Mouse (Mus musculus) G1E (cell line): ENCODE results near the gene Flt1. TPM values are rescaled to one million over a fixed set of nuclear protein-coding genes. Genes with fewer than 3 reads are reported as not detected.

Experiments
- ATAC-seq: 2 replicates; pipeline ENCODE4 v1.8.0; 2016; ENCODE audit warnings: mild to moderate bottlenecking; ENCODE audit not compliant: insufficient number of reproducible peaks, poor library complexity, low FRiP score, severe bottlenecking; ENCODE audit errors: extremely low read depth
- DNase-seq: peaks from one replicate; pipeline ENCODE4 v3.0.0; 2012; ENCODE audit warnings: low spot score
- H3K27me3 ChIP-seq: 2 replicates; pipeline ENCODE4 v1.6.1; 2012; ENCODE audit warnings: mild to moderate bottlenecking, low read length, inconsistent platforms; ENCODE audit not compliant: insufficient read depth
- H3K36me3 ChIP-seq: replicated peaks from 2 replicates; pipeline ENCODE3; 2012; ENCODE audit warnings: mild to moderate bottlenecking, inconsistent platforms
- H3K4me1 ChIP-seq: 2 replicates; pipeline ENCODE4 v1.6.1; 2012; ENCODE audit warnings: low read depth, low read length, inconsistent platforms, mixed read lengths; ENCODE audit not compliant: insufficient read depth
- H3K4me3 ChIP-seq: 2 replicates; pipeline ENCODE4 v1.5.1; 2012; ENCODE audit warnings: low read depth, mild to moderate bottlenecking, inconsistent platforms, low read length, moderate library complexity, mixed read lengths
- H3K9me3 ChIP-seq: replicated peaks from 2 replicates; pipeline ENCODE4 v1.6.1; 2012; ENCODE audit warnings: inconsistent platforms
- CTCF ChIP-seq: IDR thresholded peaks from 2 replicates; pipeline ENCODE4 v1.5.1; 2012; ENCODE audit warnings: low read depth, low read length, inconsistent platforms, mixed read lengths
- GATA1 ChIP-seq: IDR thresholded peaks from 2 replicates; pipeline ENCODE4 v1.6.1; 2012; ENCODE audit warnings: borderline replicate concordance, low read length, inconsistent platforms, mixed read lengths
- GATA2 ChIP-seq: IDR thresholded peaks from 2 replicates; pipeline ENCODE4 v1.6.1; 2012; ENCODE audit warnings: low read depth, low read length, inconsistent platforms, borderline replicate concordance
- POLR2AphosphoS5 ChIP-seq: IDR thresholded peaks from 2 replicates; pipeline ENCODE4 v1.6.1; 2012; ENCODE audit warnings: low read depth, low read length, inconsistent platforms; ENCODE audit not compliant: insufficient replicate concordance
- TAL1 ChIP-seq: conservative IDR thresholded peaks from 2 replicates; pipeline ENCODE4 v1.6.1; 2012; ENCODE audit warnings: low read depth, low read length, inconsistent platforms, mixed read lengths
- polyA plus RNA-seq: library from polyadenylated mRNA; stranded (reverse); fragments of >175 nt; gene quantifications from 2 replicates; pipeline ENCODE4 v1.2.3, GENCODE M21; 2012
- total RNA-seq, 2 experiments: library from RNA; stranded (forward) in 1 of 2; stranded (reverse) in 1 of 2; fragments of 200-1000 nt in 1 of 2; fragments of >200 nt in 1 of 2; fragmentation: Nextera tagmentation in 1 of 2; gene quantifications; 2 replicates each; pipeline ENCODE4 v1.2.3; 2014 to 2017

The Flt1 gene
- total and polyA plus RNA-seq, 3 experiments: 0.04 to 0.33 (median 0.15) TPM

GRCm38 (mm10) chr5:147601460-147602360 lies 124.1 kb downstream of the Flt1 start:
- H3K4me1 ChIP-seq: peaks cover 9% of the 10 kb centered on the region
- no peak overlapping the region for H3K4me3 ChIP-seq
- no peaks in the 10 kb centered on the region for H3K9me3 ChIP-seq
- H3K27me3 ChIP-seq: peaks cover 12% of the 10 kb centered on the region
- TF ChIP-seq CTCF (no peak), POLR2AphosphoS5 (no peak), TAL1 (no peak), GATA1 (no peak), GATA2 (no peak)
- no peak for ATAC-seq
- H3K36me3 ChIP-seq: no peaks in the 10 kb centered on the region
- no peak for DNase-seq

GRCm38 (mm10) chr5:147597825-147598224 lies 128.0 kb downstream of the Flt1 start:
- H3K36me3 ChIP-seq: no peaks in the 10 kb centered on the region
- ATAC-seq (no peak), DNase-seq (no peak)
- H3K4me1 ChIP-seq: peaks cover 9% of the 10 kb centered on the region
- TF ChIP-seq TAL1 (no peak), GATA1 (no peak), POLR2AphosphoS5 (no peak), GATA2 (no peak), CTCF (no peak)
- no peak overlapping the region for H3K4me3 ChIP-seq
- H3K27me3 ChIP-seq: peaks cover 15% of the 10 kb centered on the region
- H3K9me3 ChIP-seq: no peaks in the 10 kb centered on the region

- no peaks in the 10 kb centered on the region; the same call in 1 of the 2 replicates for H3K4me1 ChIP-seq
- peaks cover 11% of the 10 kb centered on the region for H3K27me3 ChIP-seq
- ATAC-seq (no peak), DNase-seq (no peak)
- H3K9me3 ChIP-seq: no peaks in the 10 kb centered on the region
- TF ChIP-seq GATA1 (no peak), POLR2AphosphoS5 (no peak), CTCF (no peak), GATA2 (no peak), TAL1 (no peak)
- H3K36me3 ChIP-seq: no peaks in the 10 kb centered on the region
- no peak overlapping the region for H3K4me3 ChIP-seq
Measured at GRCm38 (mm10) chr5:147589814-147590213, 136.0 kb downstream of the Flt1 start.

- Histone ChIP-seq H3K4me1 (no peaks in the 10 kb centered on the region; the same call in 1 of the 2 replicates), H3K36me3 (no peaks in the 10 kb centered on the region), H3K4me3 (no peak overlapping the region), H3K27me3 (peaks cover 10% of the 10 kb centered on the region), H3K9me3 (no peaks in the 10 kb centered on the region)
- TF ChIP-seq POLR2AphosphoS5 (no peak), GATA1 (no peak), CTCF (no peak), TAL1 (no peak), GATA2 (no peak)
- DNase-seq (no peak), ATAC-seq (no peak)
Measured at GRCm38 (mm10) chr5:147585070-147585469, 140.7 kb downstream of the Flt1 start.

- no peak for TF ChIP-seq GATA2
- TF ChIP-seq CTCF: no peak
- no peak for TF ChIP-seq GATA1
- no peak for TF ChIP-seq TAL1
- TF ChIP-seq POLR2AphosphoS5: no peak
- no peaks in the 10 kb centered on the region for H3K9me3 ChIP-seq
Measured at GRCm38 (mm10) chr5:147584648-147585047, 141.2 kb downstream of the Flt1 start.

GRCm38 (mm10) chr5:147583702-147584298 lies 142.0 kb downstream of the Flt1 start:
- TF ChIP-seq CTCF (peak; percentile 80), TAL1 (no peak)
- ATAC-seq: peak; percentile 29; the same call in 1 of the 2 replicates
- H3K9me3 ChIP-seq: no peaks in the 10 kb centered on the region
- H3K4me1 ChIP-seq: no peaks in the 10 kb centered on the region
- no peak overlapping the region for H3K4me3 ChIP-seq
- H3K36me3 ChIP-seq: no peaks in the 10 kb centered on the region
- peaks cover 5% of the 10 kb centered on the region for H3K27me3 ChIP-seq
- DNase-seq: peak; percentile 40

More at GRCm38 (mm10) chr5:147584648-147585047, 141.2 kb downstream of the Flt1 start:
- DNase-seq (no peak), ATAC-seq (no peak)
- Histone ChIP-seq H3K27me3 (peaks cover 7% of the 10 kb centered on the region), H3K4me3 (no peak overlapping the region), H3K4me1 (no peaks in the 10 kb centered on the region; the same call in 1 of the 2 replicates), H3K36me3 (no peaks in the 10 kb centered on the region)
